Mouse (Mus musculus) heart, adult 2 months (tissue): ENCODE results near the gene Ly6g6e.

Experiments used
- CTCF ChIP-seq: fragments of 200-600 bp; IDR thresholded peaks from 2 replicates; pipeline ENCODE4 v1.8.1; 2022; ENCODE audit warnings: antibody characterized with exemption, mild to moderate bottlenecking, moderate library complexity
- POLR2A ChIP-seq: fragments of 200-500 bp; IDR thresholded peaks from 2 replicates; pipeline ENCODE4 v1.6.1; 2011; ENCODE audit warnings: mild to moderate bottlenecking, low read depth, low read length, control low read depth; ENCODE audit not compliant: insufficient read depth

DNA sequence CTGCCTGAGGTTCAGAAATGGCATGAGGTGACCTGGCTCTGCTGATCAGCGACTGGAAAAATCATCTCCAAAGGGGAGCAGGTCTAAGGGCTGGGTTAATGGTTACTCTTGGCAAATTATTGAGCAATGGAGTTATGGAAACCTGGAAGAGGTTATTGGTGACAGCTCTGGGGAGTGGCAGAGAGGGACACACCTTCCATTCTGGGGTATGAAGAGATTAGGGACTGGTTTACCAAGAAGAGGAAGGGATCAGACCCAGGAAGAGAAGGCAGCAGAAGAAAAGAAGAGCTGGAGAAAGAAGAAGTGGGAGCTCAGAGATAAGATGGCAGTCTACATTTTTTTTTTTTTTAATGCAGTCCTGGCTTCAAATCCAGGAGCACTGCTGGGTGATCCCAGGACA, 29.0 kb upstream of the Ly6g6e start:
- TF ChIP-seq POLR2A (no peak), CTCF (no peak)
